Mouse (Mus musculus) ES-E14 (cell line): ENCODE measurements around the gene Dlg5.

Experiments used
- CHD2 ChIP-seq: IDR thresholded peaks from 2 replicates; pipeline ENCODE4 v1.6.1; 2014; ENCODE audit warnings: mild to moderate bottlenecking, low read depth, low read length, inconsistent platforms
- HCFC1 ChIP-seq: IDR thresholded peaks from 2 replicates; pipeline ENCODE4 v1.6.1; 2012; ENCODE audit warnings: low read length, inconsistent platforms, borderline replicate concordance; ENCODE audit not compliant: insufficient read depth
- MAFK ChIP-seq: IDR thresholded peaks from 2 replicates; pipeline ENCODE4 v1.6.1; 2014; ENCODE audit warnings: mild to moderate bottlenecking, low read depth, low read length, inconsistent platforms; ENCODE audit not compliant: insufficient read depth
- ZNF384 ChIP-seq: IDR thresholded peaks from 2 replicates; pipeline ENCODE4 v1.6.1; 2012; ENCODE audit warnings: low read depth, low read length, inconsistent platforms

- no peak for TF ChIP-seq ZNF384
- TF ChIP-seq CHD2: no peak
- no peak for TF ChIP-seq MAFK
- TF ChIP-seq HCFC1: no peak
Measured at GRCm38 (mm10) chr14:24251326-24251725, 5.6 kb upstream of the Dlg5 start.
